ENCODE assay signal across 16 mouse cellular contexts in the genomic region with DNA sequence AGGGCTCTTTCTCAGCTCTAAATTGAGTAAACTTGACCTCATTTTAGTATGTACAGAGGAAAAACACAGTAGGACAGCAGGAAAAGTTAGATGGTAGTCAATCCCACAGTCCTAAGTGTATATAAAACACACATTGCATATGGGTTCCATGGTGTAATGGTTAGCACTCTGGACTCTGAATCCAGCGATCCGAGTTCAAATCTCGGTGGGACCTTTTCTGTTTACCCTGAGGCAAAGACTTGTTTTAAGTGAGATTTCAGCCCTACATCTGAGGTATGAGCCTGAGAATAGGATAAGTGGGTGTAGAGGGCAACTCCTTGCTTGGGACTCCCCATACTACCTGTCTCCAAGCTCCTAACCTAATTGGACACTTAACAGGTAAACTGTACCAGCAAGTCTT. TPM values are rescaled to one million over a fixed set of nuclear protein-coding genes. Genes with fewer than 3 reads are reported as not detected.
DNase-seq lines count a peak whose midpoint lies in the region; ATAC-seq and TF ChIP-seq lines count a peak whose summit lies in the region.
"Had no signal": no experiment of that assay in that cellular context is flagged by ENCODE, and none has a peak within 500 bp of the region (broad histone marks: within the 10 kb centered on the region; RNA-seq: fewer than 3 reads in every experiment).

No protein-coding gene starts in this region.

- no peak overlapping the region for H3K9ac ChIP-seq in embryonic facial prominence, embryonic 14.5 days (ENCODE audit: low read depth, low read length)
- no peak overlapping the region for H3K9ac ChIP-seq in liver, postnatal 0 days (replicated peaks)
- H3K9ac ChIP-seq: heart, embryonic 13.5 days; limb, embryonic 15.5 days had no signal

- no peak overlapping the region for H3K4me3 ChIP-seq in heart, embryonic 10.5 days
- H3K4me3 ChIP-seq in embryonic facial prominence, embryonic 14.5 days (ENCODE audit: low read depth, low read length), result no peak overlapping the region
- H3K4me3 ChIP-seq in liver, postnatal 0 days (ENCODE audit: low read depth, low read length), result no peak overlapping the region
- H3K4me3 ChIP-seq: heart, embryonic 13.5 days; limb, embryonic 15.5 days; myocyte had no signal

- TF ChIP-seq CTCF in liver, postnatal 0 days (IDR thresholded peaks at IDR 0.05; ENCODE audit: low read depth), result no peak

- no peaks in the 10 kb centered on the region for H3K9me3 ChIP-seq in heart, embryonic 10.5 days
- H3K9me3 ChIP-seq in embryonic facial prominence, embryonic 14.5 days (ENCODE audit: control insufficient read depth, low read length), result no peaks in the 10 kb centered on the region
- H3K9me3 ChIP-seq in liver, postnatal 0 days (ENCODE audit: low read length), result no peaks in the 10 kb centered on the region
- H3K9me3 ChIP-seq: heart, embryonic 13.5 days; limb, embryonic 15.5 days had no signal

- H3K4me1 ChIP-seq in heart, embryonic 10.5 days, result peaks cover 9% of the 10 kb centered on the region
- H3K4me1 ChIP-seq in embryonic facial prominence, embryonic 14.5 days (ENCODE audit: control insufficient read depth, insufficient read depth, low read length), result peaks cover 4% of the 10 kb centered on the region; the same call in 1 of the 2 replicates
- H3K4me1 ChIP-seq in liver, postnatal 0 days (ENCODE audit: insufficient read depth), result peaks cover 5% of the 10 kb centered on the region

- 22% methylated on average over 3 of the region's 3 CpGs for WGBS in heart, embryonic 10.5 days
- WGBS in embryonic facial prominence, embryonic 14.5 days, result 22% methylated on average over 3 of the region's 3 CpGs
- WGBS in liver, postnatal 0 days (ENCODE audit: insufficient replicate concordance), result 23% methylated on average over 3 of the region's 3 CpGs

- H3K36me3 ChIP-seq in heart, embryonic 10.5 days, result no peaks in the 10 kb centered on the region
- no peaks in the 10 kb centered on the region for H3K36me3 ChIP-seq in embryonic facial prominence, embryonic 14.5 days (ENCODE audit: control insufficient read depth, insufficient read depth, low read length)
- H3K36me3 ChIP-seq in liver, postnatal 0 days (replicated peaks; ENCODE audit: insufficient read depth, low read length), result no peaks in the 10 kb centered on the region
- H3K36me3 ChIP-seq: heart, embryonic 13.5 days; limb, embryonic 15.5 days had no signal

- peaks cover 46% of the 10 kb centered on the region for H3K27me3 ChIP-seq in heart, embryonic 10.5 days (ENCODE audit: insufficient read depth, poor library complexity, severe bottlenecking)
- peaks cover 45% of the 10 kb centered on the region for H3K27me3 ChIP-seq in embryonic facial prominence, embryonic 14.5 days (replicated peaks; ENCODE audit: control insufficient read depth, insufficient read depth, low read length)
- H3K27me3 ChIP-seq in liver, postnatal 0 days (ENCODE audit: insufficient read depth, low read length), result peaks cover 32% of the 10 kb centered on the region

- no peak overlapping the region for H3K27ac ChIP-seq in heart, embryonic 10.5 days
- no peak overlapping the region for H3K27ac ChIP-seq in embryonic facial prominence, embryonic 14.5 days (replicated peaks; ENCODE audit: low read depth, low read length)
- no peak overlapping the region for H3K27ac ChIP-seq in liver, postnatal 0 days (ENCODE audit: low read depth)
- H3K27ac ChIP-seq: heart, embryonic 13.5 days; limb, embryonic 15.5 days had no signal

- DNase-seq in heart, adult 11 months, result peak; percentile 54
- no peak for DNase-seq in heart, embryonic 10.5 days (ENCODE audit: low spot score)
- DNase-seq in ES-CJ7 (ENCODE audit: low read depth, low spot score), result peak; percentile 92
- peak; percentile 7 for DNase-seq in embryonic facial prominence, embryonic 14.5 days (ENCODE audit: low spot score)
- no peak for DNase-seq in liver, postnatal 0 days
- DNase-seq in c-Kit-positive CD71-positive TER-119-positive erythroid progenitor cells, embryonic 14.5 days (ENCODE audit: low spot score), result no peak
- DNase-seq in kidney, postnatal 10 days, result no peak
- DNase-seq: kidney, adult 2 months had no signal

- no peak overlapping the region for H3K4me2 ChIP-seq in embryonic facial prominence, embryonic 14.5 days (ENCODE audit: low read depth, low read length)
- no peak overlapping the region for H3K4me2 ChIP-seq in liver, postnatal 0 days (ENCODE audit: low read depth, low read length)
- H3K4me2 ChIP-seq: heart, embryonic 13.5 days; limb, embryonic 15.5 days had no signal

- no peak for TF ChIP-seq EP300 in liver, postnatal 0 days (IDR thresholded peaks at IDR 0.05; ENCODE audit: low read depth)

- no peak for ATAC-seq in embryonic facial prominence, embryonic 14.5 days (ENCODE audit: low read depth)
- 0 out of 2 replicates have a peak, but pooled peaks have one; percentile 15 for ATAC-seq in liver, postnatal 0 days
- no peak for ATAC-seq in CD4-positive, CD25-positive, alpha-beta regulatory T cell, adult 4 months

RNA-seq across cellular contexts. Expression of a gene that starts 27.1 kb away (rescaled TPM):
- polyA plus RNA-seq in heart, embryonic 10.5 days (2016; fragmentation: Nextera tagmentation; extraction: Ambion mirVana), result 0.49 TPM in 1 of 2 replicates, not detected in the other
- not detected in 2 replicates for polyA plus RNA-seq in embryonic facial prominence, embryonic 14.5 days (2014; fragmentation: Nextera tagmentation; extraction: Ambion mirVana)
- not detected in 2 replicates for polyA plus RNA-seq in liver, postnatal 0 days (2015; fragmentation: Nextera tagmentation; extraction: Ambion mirVana)
- polyA plus RNA-seq in CD4-positive, CD25-positive, alpha-beta regulatory T cell, adult 4 months (2017; shearing (Covaris generic)), result not detected
- polyA plus RNA-seq: forebrain, embryonic 11.5 days; hindbrain, embryonic 11.5 days; large intestine, adult 2 months; myocyte; small intestine, adult 2 months had no signal

RNA-seq across cellular contexts. Expression of a gene that starts 45.7 kb away (rescaled TPM):
- polyA plus RNA-seq in heart, embryonic 10.5 days (2016; fragmentation: Nextera tagmentation; extraction: Ambion mirVana), result 5.5 and 8.9 TPM in 2 replicates
- polyA plus RNA-seq in embryonic facial prominence, embryonic 14.5 days (2014; fragmentation: Nextera tagmentation; extraction: Ambion mirVana), result 28.3 and 36.4 TPM in 2 replicates
- 19.2 and 21.8 TPM in 2 replicates for polyA plus RNA-seq in liver, postnatal 0 days (2015; fragmentation: Nextera tagmentation; extraction: Ambion mirVana)
- polyA plus RNA-seq in CD4-positive, CD25-positive, alpha-beta regulatory T cell, adult 4 months (2017; shearing (Covaris generic)), result under 1 TPM in 1 of 2 experiments, not detected in 1; 0.22 TPM
- polyA plus RNA-seq: small intestine, adult 2 months had no signal

Comparison
In these comparisons a context has a peak if more than half of its experiments do, and no peak if none do; other contexts are left out.
1. DNase-seq: peak in heart, adult 11 months (single experiment), ES-CJ7 (single experiment) and embryonic facial prominence, embryonic 14.5 days (single experiment); none in heart, embryonic 10.5 days (single experiment), liver, postnatal 0 days (single experiment), c-Kit-positive CD71-positive TER-119-positive erythroid progenitor cells, embryonic 14.5 days (single experiment) and kidney, postnatal 10 days (single experiment).